Mouse (Mus musculus) embryonic facial prominence, embryonic 13.5 days (tissue): ENCODE measurements around the gene Tap1. TPM values are rescaled to one million over a fixed set of nuclear protein-coding genes. Genes with fewer than 3 reads are reported as not detected.
A peak's percentile ranks its signal among the peaks of the same experiment; 100 is the strongest.

Experiments
- ATAC-seq: fragments of 200-750 bp; cut with Nextera tagmentation; 2 replicates; pipeline ENCODE4 v1.8.0; 2017; ENCODE audit warnings: low read depth; ENCODE audit not compliant: insufficient number of reproducible peaks, insufficient read depth, low FRiP score, low TSS enrichment
- H3K27ac ChIP-seq: fragments of 300-500 bp; sonication (generic); 2 replicates; pipeline ENCODE4 v1.5.1; 2015; ENCODE audit warnings: moderate library complexity, mild to moderate bottlenecking, inconsistent platforms
- H3K27me3 ChIP-seq: fragments of 300-500 bp; sonication (generic); 2 replicates; pipeline ENCODE4 v1.6.1; 2015; ENCODE audit warnings: mild to moderate bottlenecking, inconsistent platforms
- H3K36me3 ChIP-seq: fragments of 300-500 bp; sonication (generic); 2 replicates; pipeline ENCODE4 v1.6.1; 2015; ENCODE audit warnings: mild to moderate bottlenecking, inconsistent platforms
- H3K4me1 ChIP-seq: fragments of 300-500 bp; sonication (generic); 2 replicates; pipeline ENCODE4 v1.6.1; 2015; ENCODE audit warnings: inconsistent platforms
- H3K4me2 ChIP-seq: fragments of 300-500 bp; sonication (generic); 2 replicates; pipeline ENCODE4 v1.6.1; 2015; ENCODE audit warnings: moderate library complexity, mild to moderate bottlenecking, inconsistent platforms
- H3K4me3 ChIP-seq: fragments of 300-500 bp; sonication (generic); 2 replicates; pipeline ENCODE4 v1.5.1; 2015; ENCODE audit warnings: mild to moderate bottlenecking, inconsistent platforms
- H3K9ac ChIP-seq: fragments of 300-500 bp; sonication (generic); 2 replicates; pipeline ENCODE4 v1.6.1; 2015; ENCODE audit warnings: mild to moderate bottlenecking, inconsistent platforms
- H3K9me3 ChIP-seq: fragments of 300-500 bp; sonication (generic); 2 replicates; pipeline ENCODE4 v1.6.1; 2016; ENCODE audit warnings: inconsistent platforms
- WGBS: fragments of 180-500 bp; shearing (Covaris S2); methylation state at CpG from one replicate; pipeline ENCODE4 v1.1.7; 2015; ENCODE audit warnings: mixed read lengths; 5-methylcytosine and 5-hydroxymethylcytosine counted together
- polyA plus RNA-seq: library from polyadenylated mRNA; unstranded; fragments of >200 nt; fragmentation: Nextera tagmentation; extraction: Ambion mirVana; gene quantifications from 2 replicates; pipeline ENCODE4 v1.2.1, GENCODE M21; 2015

Gene Tap1
- polyA plus RNA-seq, 1 experiment from 2014 or later, result 9.5 TPM

- Histone ChIP-seq H3K36me3 (no peaks in the 10 kb centered on the region), H3K27ac (no peak overlapping the region), H3K4me1 (peaks cover 10% of the 10 kb centered on the region), H3K4me3 (no peak overlapping the region), H3K27me3 (peaks cover 85% of the 10 kb centered on the region), H3K4me2 (no peak overlapping the region), H3K9ac (no peak overlapping the region), H3K9me3 (no peaks in the 10 kb centered on the region)
- WGBS, result 87% methylated on average over 5 of the region's 5 CpGs
- no peak for ATAC-seq
These were observed 19.4 kb downstream of the Tap1 start for GRCm38 (mm10) chr17:34206731-34207130.

DNA sequence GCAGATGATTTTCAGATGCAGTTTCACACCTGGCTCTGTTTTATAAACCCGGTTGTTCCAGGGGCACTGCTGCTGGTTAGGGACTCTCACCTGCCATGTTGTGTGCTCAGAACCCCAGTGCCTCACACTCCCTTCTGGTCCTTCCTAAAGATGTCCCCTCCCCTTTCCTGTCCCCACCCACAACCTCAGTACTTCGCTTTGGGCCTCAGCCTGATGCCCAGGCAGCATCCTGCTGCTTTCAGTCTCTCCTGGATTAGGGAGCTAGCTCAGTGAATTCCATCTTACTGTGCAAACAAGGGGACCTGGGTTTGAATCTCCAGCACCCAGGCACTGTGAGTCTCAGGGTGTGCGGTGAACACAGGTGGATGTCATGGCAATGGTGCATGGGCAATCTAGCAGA is 20.1 kb downstream of the Tap1 start:
- 55% methylated on average over 3 of the region's 3 CpGs for WGBS
- no peaks in the 10 kb centered on the region for H3K9me3 ChIP-seq
- H3K27me3 ChIP-seq, result peaks cover 90% of the 10 kb centered on the region
- peaks cover 10% of the 10 kb centered on the region for H3K4me1 ChIP-seq
- ATAC-seq, result no peak
- no peak overlapping the region for H3K4me2 ChIP-seq
- no peak overlapping the region for H3K4me3 ChIP-seq
- no peaks in the 10 kb centered on the region for H3K36me3 ChIP-seq
- H3K27ac ChIP-seq, result no peak overlapping the region
- H3K9ac ChIP-seq, result no peak overlapping the region

GRCm38 (mm10) chr17:34207866-34208265 is 20.5 kb downstream of the Tap1 start:
- Histone ChIP-seq H3K27me3 (peaks cover 91% of the 10 kb centered on the region), H3K9me3 (no peaks in the 10 kb centered on the region), H3K4me2 (no peak overlapping the region), H3K4me1 (peaks cover 10% of the 10 kb centered on the region), H3K36me3 (no peaks in the 10 kb centered on the region), H3K4me3 (no peak overlapping the region), H3K27ac (no peak overlapping the region), H3K9ac (no peak overlapping the region)
- WGBS, result 93% methylated on average over 9 of the region's 9 CpGs
- no peak for ATAC-seq

GRCm38 (mm10) chr17:34208421-34208820 is 21.1 kb downstream of the Tap1 start:
- ATAC-seq, result no peak
- WGBS, result 24% methylated on average over 10 of the region's 10 CpGs
- no peaks in the 10 kb centered on the region for H3K9me3 ChIP-seq
- H3K9ac ChIP-seq, result no peak overlapping the region
- no peak overlapping the region for H3K27ac ChIP-seq
- H3K36me3 ChIP-seq, result no peaks in the 10 kb centered on the region
- H3K4me3 ChIP-seq, result no peak overlapping the region
- peaks cover 91% of the 10 kb centered on the region for H3K27me3 ChIP-seq
- H3K4me2 ChIP-seq, result no peak overlapping the region
- peaks cover 10% of the 10 kb centered on the region for H3K4me1 ChIP-seq

DNA sequence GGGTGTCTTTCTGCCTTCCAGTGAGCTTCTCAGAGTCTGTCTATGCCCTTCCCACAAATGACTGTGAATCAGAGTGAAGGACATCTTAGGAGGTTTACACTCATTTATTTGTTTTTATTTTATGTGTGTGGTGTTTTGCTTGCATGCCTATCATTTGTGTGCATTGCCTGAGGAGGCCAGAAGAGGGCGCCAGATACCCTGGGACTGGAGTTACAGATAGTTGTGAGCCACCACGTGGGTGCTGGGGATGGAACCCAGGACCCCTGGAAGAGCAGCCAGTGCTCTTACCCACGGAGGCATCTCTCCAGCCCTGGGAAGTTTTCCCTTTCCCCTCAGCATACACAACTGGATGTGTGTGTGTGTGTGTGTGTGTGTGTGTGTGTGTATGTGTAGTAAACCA is 22.3 kb downstream of the Tap1 start:
- peaks cover 95% of the 10 kb centered on the region for H3K27me3 ChIP-seq
- no peak for ATAC-seq

DNA sequence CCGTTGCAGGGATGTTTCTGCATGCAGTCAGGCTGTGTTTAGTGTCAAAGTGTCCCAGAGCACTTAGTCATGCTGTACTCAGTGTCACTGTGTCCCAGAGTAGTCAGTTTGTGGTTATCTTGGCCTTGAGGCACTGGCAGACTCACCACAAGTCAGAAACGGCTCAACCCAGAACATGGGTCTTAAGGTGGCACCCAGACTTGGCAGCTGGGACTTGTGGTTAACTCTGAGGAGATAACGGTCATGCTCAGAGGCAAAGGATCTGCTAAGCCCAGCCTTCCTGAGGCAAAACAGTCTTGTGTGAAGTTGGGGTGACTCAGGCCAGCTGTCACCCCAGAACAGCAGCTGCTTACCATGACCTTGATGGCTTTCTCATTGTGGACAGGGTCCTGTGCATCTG is 23.2 kb downstream of the Tap1 start:
- ATAC-seq, result no peak
- H3K36me3 ChIP-seq, result no peaks in the 10 kb centered on the region
- 0 out of 2 replicates have a peak, but pooled peaks cover under 1% of the 10 kb centered on the region for H3K4me1 ChIP-seq
- WGBS, result 67% methylated on average over 3 of the region's 3 CpGs
- H3K9ac ChIP-seq, result no peak overlapping the region
- H3K9me3 ChIP-seq, result no peaks in the 10 kb centered on the region
- no peak overlapping the region for H3K27ac ChIP-seq
- H3K4me3 ChIP-seq, result no peak overlapping the region
- no peak overlapping the region for H3K4me2 ChIP-seq
- peaks cover 95% of the 10 kb centered on the region for H3K27me3 ChIP-seq

More for the DNA sequence above, 22.3 kb downstream of the Tap1 start:
- Histone ChIP-seq H3K36me3 (no peaks in the 10 kb centered on the region), H3K9me3 (no peaks in the 10 kb centered on the region), H3K9ac (no peak overlapping the region), H3K27ac (no peak overlapping the region), H3K4me3 (no peak overlapping the region), H3K4me1 (peaks cover 10% of the 10 kb centered on the region), H3K4me2 (no peak overlapping the region)
- WGBS, result 36% methylated on average over 3 of the region's 3 CpGs

GRCm38 (mm10) chr17:34211746-34212365 is 24.5 kb downstream of the Tap1 start:
- no peak for ATAC-seq
- no peaks in the 10 kb centered on the region for H3K36me3 ChIP-seq
- peaks cover 92% of the 10 kb centered on the region for H3K27me3 ChIP-seq
- WGBS, result 15% methylated on average over 23 of the region's 23 CpGs
- no peak overlapping the region for H3K4me2 ChIP-seq
- 0 out of 2 replicates have a peak overlapping the region, but pooled peaks have one; percentile 7 for H3K4me3 ChIP-seq
- H3K27ac ChIP-seq, result no peak overlapping the region
- no peaks in the 10 kb centered on the region for H3K4me1 ChIP-seq
- H3K9ac ChIP-seq, result no peak overlapping the region
- H3K9me3 ChIP-seq, result no peaks in the 10 kb centered on the region

DNA sequence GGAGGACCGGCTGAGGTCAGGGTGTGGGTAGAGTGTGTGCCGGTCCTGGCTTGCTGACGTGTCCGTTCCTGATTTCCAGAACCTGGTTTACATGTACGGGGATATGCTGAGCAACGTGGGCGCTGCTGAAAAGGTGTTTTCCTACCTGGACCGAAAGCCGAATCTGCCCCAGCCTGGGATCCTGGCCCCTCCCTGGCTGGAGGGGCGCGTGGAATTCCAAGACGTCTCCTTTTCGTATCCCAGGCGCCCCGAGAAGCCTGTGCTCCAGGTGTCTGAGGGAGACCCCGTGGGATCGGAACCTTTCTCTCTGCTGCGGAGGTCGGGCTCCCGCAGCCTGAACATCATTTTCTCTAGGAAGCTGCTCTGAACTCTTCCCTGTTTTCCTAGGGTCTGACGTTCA is 26.6 kb downstream of the Tap1 start:
- no peak overlapping the region for H3K27ac ChIP-seq
- ATAC-seq, result no peak
- H3K9me3 ChIP-seq, result 0 out of 2 replicates have a peak, but pooled peaks cover 3% of the 10 kb centered on the region
- no peaks in the 10 kb centered on the region for H3K4me1 ChIP-seq
- peaks cover 81% of the 10 kb centered on the region for H3K27me3 ChIP-seq
- no peak overlapping the region for H3K4me3 ChIP-seq
- WGBS, result 44% methylated on average over 21 of the region's 21 CpGs
- H3K4me2 ChIP-seq, result peak overlapping the region; percentile 31
- H3K36me3 ChIP-seq, result no peaks in the 10 kb centered on the region
- no peak overlapping the region for H3K9ac ChIP-seq

DNA sequence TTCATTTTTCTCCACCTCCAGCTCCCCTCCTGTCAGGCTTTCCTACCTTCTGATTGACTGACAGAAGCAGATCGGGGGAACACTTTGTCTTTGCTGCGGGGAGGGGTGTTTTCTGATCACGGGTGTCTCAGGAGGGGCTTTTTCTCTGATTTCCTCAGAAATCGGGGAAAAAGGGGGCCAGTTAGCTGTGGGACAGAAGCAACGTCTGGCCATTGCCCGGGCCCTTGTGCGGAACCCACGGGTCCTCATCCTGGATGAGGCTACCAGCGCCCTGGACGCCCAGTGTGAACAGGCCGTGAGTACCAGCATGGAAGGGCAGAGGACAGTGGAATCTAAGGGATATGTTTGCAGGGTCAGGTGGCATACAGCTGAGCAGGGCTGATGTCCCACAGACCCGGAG is 27.8 kb downstream of the Tap1 start:
- Histone ChIP-seq H3K36me3 (no peaks in the 10 kb centered on the region), H3K9ac (no peak overlapping the region), H3K4me3 (no peak overlapping the region), H3K9me3 (0 out of 2 replicates have a peak, but pooled peaks cover 3% of the 10 kb centered on the region), H3K27me3 (peaks cover 69% of the 10 kb centered on the region), H3K27ac (no peak overlapping the region), H3K4me1 (no peaks in the 10 kb centered on the region), H3K4me2 (no peak overlapping the region)
- WGBS, result 79% methylated on average over 12 of the region's 12 CpGs
- ATAC-seq, result no peak

DNA sequence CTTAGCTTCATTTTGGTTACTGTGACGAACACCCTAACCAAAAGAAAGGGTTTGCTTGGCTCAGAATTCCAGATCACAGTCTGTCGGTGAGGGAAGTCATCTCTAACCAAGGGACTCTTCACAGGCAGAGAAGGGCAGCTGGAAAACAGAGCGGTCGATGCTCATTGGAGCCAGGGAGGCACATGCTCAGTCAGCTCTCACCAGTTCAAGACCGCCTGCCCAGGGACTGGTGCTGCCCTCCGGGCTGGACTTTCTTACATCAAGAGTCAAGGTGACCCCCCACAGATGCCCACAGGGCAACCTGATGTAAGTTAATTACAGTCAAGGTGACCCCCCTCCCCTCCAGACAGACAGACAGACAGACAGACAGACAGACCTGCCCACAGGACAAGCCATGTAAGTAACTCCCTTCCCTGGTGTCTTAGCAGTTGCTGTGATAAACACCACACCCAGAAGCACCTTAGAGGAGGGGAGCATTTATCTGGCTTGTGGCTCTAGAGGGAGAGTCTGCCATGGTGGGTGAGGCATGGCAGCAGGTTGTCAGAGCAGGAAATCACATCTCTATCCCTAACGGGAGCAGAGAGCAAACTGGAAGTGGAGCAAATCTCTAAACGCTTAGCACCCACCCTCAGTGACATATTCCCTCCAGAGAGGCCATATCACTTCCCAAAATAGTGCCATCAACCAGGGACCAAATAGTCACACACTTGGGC is 30.0 kb downstream of the Tap1 start:
- Histone ChIP-seq H3K9ac (no peak overlapping the region), H3K4me1 (no peaks in the 10 kb centered on the region), H3K36me3 (no peaks in the 10 kb centered on the region), H3K9me3 (0 out of 2 replicates have a peak, but pooled peaks cover 3% of the 10 kb centered on the region), H3K27ac (no peak overlapping the region), H3K4me2 (no peak overlapping the region), H3K27me3 (peaks cover 47% of the 10 kb centered on the region), H3K4me3 (no peak overlapping the region)
- WGBS, result 85% methylated on average over 8 of the region's 8 CpGs
- no peak for ATAC-seq

DNA sequence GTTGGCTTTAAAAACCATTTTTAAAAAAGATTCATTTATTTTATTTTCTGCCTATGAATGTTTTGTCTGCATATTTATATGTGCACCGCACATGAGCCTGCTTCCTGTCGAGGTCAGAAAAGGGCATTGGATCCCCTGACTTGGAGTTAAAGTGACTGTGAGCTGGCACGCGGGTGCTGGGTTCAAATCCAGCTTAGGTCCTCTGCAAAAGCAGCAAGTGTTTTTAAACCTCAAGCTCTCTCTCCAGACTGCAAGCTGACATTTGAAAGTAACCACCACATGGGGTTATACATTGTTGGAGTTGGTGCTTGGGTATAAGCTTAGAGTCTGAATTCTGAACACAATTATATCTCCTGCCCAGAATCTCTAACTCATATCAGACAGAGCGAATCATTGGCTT is 30.6 kb downstream of the Tap1 start:
- Histone ChIP-seq H3K4me1 (no peaks in the 10 kb centered on the region), H3K9me3 (0 out of 2 replicates have a peak, but pooled peaks cover 3% of the 10 kb centered on the region), H3K4me2 (no peak overlapping the region), H3K4me3 (no peak overlapping the region), H3K9ac (no peak overlapping the region), H3K27ac (no peak overlapping the region), H3K36me3 (no peaks in the 10 kb centered on the region), H3K27me3 (peaks cover 40% of the 10 kb centered on the region)
- WGBS, result 85% methylated on average over 5 of the region's 5 CpGs
- ATAC-seq, result no peak

- Histone ChIP-seq H3K9me3 (0 out of 2 replicates have a peak, but pooled peaks cover 3% of the 10 kb centered on the region), H3K27ac (no peak overlapping the region), H3K4me2 (no peak overlapping the region), H3K9ac (no peak overlapping the region), H3K36me3 (no peaks in the 10 kb centered on the region), H3K4me3 (no peak overlapping the region), H3K27me3 (peaks cover 34% of the 10 kb centered on the region), H3K4me1 (no peaks in the 10 kb centered on the region)
- 85% methylated on average over 11 of the region's 11 CpGs for WGBS
- ATAC-seq, result no peak
These were observed 31.3 kb downstream of the Tap1 start for GRCm38 (mm10) chr17:34218675-34219074.
